Mouse (Mus musculus) right cerebral cortex, postnatal 10 days (tissue): ENCODE data around the gene Cdhr5.

ENCODE experiments used
- DNase-seq, 2 experiments: peaks; one replicate each; pipeline ENCODE4 v3.0.0; 2021; ENCODE audit warnings: low spot score in 2 of 2

Cdhr5 gene

DNA sequence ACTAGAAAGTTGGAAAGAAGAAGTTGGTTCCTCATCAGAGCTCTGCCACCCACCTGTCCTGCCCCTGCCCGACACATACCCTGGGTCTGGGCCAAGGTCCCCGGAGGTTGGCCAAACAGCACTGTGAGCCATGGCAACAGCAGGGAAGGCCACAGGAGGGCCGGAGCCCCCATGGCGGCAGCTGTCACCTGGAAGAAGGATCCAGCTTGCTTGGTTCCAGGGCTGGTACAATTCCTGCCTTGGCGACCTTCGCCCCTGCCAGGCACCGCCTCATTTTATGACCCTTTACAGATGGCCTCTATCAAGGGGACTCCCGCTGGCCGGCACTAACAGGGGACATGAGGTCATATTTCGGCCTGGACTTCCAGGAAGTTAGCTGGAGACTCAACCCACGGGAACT is at the start of gene Cdhr5:
Gene Cdhr5 (minus strand): TSS at position 241 of the 400 bp plus-strand sequence.
- no peak for DNase-seq

DNA sequence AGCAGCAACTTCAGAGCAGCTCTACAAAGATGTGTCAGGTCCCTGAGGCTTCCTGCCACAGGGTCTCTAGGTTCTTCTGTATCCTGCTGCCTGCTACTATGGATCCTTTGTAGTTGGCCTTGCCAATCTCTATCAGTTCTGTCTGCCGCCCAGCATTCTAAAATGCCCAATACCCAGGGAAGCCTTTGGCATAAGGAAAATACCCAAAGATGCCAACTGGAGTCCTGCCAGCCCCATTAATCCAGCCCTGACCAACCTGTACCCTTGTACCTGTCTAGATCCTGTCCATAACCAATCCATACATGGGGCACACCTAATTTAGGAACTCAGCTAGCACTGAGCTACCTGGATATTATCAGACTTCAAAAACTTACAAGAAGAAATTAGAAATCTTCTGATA is 48.1 kb upstream of the Cdhr5 start:
- no peak for DNase-seq

DNA sequence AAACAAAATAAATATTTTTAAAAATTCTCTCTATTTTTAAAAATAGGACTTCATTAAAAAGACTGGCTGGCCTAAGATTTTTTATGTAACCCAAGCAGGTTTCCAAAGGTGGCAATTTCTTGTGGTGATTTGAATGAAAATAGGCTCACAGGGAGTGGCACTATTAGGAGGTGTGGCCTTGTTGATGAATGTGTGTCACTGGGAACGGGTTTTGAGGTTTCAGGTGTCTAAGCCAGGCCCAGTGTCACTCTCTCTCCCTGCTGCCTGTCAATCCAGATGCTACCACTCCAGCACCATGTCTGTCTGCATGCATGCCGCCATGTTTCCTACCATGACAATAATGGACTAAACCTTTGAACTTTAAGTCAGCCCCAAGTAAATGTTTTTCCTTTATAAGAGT is 42.9 kb upstream of the Cdhr5 start:
- DNase-seq = no peak

DNA sequence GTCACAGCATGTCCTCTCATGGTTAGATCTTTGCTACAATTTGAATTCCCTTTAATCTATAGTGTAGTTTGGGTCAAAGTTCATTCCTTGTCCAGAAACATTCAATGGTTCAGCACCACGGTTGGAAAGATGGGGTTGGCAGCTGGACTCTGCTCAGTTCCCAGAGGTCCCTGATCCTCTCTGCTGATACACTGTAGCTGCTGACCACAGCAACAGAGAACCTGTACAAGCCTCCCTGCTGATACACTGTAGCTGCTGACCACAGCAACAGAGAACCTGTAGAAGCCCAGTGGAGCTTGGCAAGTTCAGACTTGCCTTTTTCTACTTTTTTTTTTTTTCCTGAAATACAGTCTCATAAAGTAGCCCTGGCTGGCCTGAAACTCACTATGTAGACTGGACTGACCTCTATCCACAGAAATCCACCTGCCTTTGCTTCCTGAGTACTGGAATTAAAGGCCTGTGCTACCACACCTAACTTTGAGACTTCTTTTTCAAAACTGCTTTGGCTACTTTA is 41.1 kb upstream of the Cdhr5 start:
- no peak for DNase-seq

DNA sequence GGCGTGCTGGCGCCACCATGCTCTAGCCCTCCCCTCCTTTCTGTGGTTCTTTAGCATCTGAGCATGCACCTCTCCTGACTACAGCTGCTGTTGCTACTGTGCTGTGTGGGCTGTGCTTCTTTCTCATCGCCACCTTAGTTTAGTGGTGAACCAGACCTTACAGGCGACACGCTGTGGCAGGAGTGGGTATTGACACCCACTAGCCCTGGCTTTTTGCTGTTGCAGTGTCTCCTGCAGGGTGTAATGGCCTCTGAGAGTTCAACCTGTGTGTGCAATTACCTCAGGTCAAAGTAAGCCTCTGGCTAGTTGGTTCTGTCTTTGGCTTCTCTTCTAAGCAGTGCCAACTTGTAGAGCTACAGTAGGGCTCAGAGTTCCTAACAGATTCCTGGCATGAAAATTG is 39.4 kb upstream of the Cdhr5 start:
- no peak for DNase-seq

DNA sequence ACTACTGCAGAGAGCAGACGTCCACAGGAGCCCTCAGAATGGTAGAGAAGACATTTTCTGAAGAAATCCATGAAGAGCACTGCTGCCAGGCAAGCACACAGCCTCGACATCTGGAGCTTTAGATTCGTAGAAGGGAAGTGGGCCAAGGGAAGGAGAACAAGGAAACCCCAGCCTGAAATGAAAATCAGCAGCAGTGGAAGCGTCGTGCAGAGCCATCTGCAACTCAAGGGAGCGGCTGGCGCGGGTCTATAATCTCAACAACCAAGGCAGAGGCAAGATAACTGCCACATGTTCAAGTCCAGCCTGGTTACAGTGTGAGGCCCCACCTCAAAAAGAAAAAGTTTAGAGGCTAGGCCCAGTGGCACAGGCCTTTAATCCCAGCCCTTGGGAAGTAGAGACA is 38.5 kb upstream of the Cdhr5 start:
- DNase-seq = peak; percentile 60 to 63

DNA sequence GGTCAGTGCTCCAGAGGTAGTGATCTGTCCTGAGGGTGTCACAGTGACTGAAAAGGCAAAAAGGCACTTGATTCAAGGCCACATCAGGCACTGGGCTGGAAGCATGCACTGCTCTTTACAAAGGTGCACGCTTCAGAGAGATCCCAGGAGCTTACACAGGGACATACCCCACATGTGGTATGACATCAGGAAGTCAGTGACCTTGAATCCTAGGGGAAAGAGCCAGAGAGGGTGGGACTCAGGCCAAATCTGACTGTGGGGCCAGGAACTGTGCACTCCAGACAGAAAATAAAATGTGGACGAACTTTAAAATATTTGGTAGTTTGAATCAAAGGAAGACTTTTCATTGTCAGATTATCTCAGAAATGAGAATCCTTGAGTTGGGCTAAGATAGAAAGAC is 37.8 kb upstream of the Cdhr5 start:
- DNase-seq = no peak

DNA sequence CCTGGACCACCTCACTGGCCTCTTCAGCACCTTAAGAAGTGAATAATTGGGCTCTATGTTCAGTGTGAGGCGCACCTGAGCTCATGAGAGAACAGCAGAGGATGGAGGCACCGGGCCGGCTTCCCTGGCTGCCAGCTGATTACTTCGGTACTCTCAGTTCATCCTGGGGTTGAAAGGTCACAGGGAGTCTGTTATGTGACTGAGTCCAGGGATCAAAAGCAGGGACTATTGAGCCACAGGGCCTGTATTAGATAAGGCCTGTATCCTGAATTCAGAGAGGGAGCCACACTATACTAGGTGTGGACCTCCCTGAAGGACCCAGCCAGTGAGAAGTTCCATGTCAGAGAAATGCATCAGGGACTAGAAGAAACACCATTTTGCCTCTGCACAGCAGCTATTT is 28.0 kb upstream of the Cdhr5 start:
- no peak for DNase-seq

DNA sequence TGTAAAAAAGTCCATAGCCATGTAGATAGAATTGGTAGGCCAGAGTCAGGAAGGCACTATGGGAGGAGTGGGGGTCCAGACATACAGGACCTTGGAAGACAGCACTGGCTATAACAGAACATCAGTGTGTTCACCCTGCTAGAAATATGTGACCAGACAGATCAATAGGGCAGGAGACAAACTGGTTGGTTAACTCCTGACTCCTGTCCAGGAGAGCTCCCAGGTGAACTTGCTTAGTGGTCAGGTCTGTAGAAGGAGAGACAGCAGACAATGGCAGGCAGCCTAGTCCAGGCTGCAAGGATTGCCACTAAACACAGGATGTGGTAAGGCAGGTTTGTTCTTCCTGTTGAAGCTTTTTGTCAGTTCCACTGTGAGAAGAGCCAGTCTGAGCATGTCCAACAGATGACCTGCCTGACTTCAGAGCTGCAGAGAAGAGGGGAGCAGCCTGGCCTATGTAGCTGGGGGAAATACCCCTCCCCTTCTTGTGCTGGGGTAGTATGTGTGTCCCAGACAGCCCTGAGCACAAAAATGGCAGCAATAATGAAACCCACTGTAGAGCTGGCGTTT is 26.2 kb upstream of the Cdhr5 start:
- DNase-seq = no peak

DNA sequence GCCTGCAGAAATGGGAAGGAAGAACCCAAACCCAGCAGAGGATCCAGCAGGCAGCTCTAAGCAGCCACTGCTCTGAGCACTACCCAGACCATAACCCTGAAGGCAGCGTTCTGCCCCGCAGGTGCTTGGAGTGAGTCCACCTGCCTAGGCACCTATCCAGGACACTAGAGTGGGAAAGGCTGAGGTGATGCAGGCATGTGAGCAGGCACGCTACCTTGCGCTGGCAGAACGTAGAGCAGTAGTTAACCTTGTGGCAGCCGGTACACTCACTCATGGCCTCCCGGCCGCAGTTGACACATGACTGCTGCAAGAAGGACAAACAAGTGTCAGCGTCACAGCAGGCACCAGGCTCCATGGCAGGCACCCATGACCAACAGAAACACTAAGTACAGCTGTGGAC is 24.8 kb upstream of the Cdhr5 start:
- DNase-seq = no peak

DNA sequence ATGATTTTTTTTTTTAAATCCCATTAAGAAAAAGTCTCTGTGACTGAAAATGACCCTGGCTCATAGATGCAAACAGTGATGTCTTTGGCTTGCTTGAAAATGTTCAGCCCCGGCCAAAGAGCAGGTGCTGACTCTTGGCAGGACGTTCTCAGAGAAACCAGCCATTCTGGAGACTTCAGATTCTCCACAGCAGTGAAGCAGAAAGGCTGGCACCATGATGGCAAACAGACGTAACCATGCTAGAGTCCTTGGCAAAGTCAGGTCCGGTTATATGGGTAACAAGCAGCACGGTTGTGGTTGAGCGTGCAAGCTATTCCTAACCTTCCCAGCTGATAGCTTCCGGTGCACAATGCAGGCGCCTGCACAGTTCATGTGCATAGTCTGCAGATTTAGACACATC is 22.6 kb upstream of the Cdhr5 start:
- peak; percentile 36 to 53 for DNase-seq

DNA sequence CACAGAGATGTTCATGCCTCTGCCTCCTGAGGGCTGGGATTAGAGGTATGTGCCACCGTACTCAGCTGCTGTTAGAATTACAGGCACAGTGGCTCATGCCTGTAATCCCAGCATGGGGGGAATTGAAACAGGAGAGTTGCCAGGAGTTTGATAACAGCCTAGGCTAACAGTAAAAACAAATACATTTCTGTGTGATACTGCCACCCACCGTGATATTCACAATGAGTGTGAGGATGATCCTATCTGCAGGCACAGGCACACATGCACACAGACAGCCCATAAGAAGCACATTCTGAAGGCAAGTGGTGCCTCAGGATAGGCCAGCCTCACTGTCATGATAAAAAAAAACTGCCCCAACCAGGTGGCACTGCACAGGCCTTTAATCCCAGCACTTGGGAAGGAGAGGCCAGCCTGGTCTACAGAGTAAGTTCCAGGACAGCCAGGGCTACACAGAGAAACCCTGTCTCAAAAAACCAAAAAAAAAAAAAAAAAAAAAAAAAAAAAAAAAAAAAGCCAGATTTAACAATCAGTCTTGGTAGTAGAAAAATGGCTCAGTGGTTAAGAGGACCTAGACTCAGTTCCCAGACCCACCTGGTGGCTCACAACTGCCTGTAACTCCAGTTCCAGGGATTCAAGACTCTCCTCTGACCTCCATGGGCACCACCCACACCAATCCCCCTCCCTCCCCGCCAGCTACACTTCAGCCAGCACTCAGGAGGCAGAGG is 21.5 kb upstream of the Cdhr5 start:
- no peak for DNase-seq

DNA sequence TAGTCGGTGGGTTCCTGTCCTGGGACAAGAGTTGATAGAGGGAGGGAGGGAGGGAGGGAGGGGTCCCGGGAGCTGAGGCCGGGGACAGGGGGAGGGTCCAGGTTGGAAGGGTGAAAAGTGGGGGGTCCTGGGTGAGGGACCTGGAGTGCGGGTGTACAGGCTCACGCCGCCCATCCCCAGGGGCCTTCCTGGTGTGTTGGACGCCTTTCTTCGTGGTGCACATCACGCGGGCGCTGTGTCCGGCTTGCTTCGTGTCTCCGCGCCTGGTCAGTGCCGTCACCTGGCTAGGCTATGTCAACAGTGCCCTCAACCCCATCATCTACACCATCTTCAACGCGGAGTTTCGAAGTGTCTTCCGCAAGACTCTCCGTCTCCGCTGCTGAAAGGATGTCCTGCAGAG is 17.9 kb upstream of the Cdhr5 start:
- DNase-seq = no peak

DNA sequence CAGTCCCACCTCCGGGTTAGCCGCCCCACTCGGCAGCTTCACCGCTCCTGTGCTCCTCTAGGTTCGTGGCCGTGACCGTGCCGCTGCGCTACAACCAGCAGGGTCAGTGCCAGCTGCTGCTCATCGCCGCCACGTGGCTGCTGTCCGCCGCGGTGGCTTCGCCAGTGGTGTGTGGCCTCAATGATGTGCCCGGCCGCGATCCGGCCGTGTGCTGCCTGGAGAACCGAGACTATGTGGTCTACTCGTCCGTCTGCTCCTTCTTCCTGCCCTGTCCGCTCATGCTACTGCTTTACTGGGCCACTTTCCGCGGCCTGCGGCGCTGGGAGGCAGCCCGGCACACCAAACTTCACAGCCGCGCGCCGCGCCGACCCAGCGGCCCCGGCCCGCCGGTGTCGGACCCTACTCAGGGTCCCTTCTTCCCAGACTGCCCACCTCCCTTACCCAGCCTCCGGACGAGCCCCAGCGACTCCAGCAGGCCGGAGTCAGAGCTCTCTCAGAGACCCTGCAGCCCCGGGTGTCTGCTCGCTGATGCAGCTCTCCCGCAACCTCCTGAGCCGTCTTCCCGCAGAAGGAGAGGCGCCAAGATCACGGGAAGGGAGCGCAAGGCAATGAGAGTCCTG is 17.4 kb upstream of the Cdhr5 start:
- DNase-seq = no peak

DNA sequence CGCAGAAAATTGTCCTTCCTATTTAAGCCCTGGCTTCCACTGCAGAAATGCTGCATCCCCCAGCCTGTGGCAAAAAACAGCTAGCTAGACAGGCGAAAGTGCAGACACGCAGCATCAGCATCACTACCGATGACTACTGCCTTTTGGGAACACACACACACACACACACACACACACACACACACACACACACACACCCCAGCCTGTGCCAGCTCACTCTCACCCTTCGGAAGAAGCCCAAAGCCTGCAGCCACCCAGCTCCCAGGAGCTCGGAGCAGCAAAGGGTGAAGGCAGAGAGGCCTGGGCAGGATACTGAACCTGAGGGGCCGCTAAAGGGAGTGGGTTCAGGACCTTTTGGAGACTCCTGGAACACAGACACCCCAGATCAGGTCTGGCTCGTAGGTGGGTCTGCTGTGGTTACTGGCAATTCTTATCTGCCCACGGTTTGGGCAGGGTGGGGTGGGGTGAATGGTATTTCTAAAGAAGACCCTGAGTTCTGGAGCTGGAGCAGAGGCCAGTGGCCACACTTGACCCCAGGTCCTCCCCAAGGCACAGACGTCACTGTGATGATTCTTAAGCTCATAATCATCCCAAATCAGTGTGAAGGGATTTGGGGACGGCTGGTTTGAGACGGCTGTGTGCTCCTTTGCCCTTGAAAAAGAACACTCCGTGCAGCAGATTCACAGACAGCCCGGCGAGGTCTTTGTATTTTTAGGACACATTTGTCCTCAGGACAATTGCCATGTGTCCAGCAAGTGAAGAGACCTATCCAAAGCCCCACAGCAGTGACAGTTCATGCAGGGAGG is 16.2 kb upstream of the Cdhr5 start:
- no peak for DNase-seq

DNA sequence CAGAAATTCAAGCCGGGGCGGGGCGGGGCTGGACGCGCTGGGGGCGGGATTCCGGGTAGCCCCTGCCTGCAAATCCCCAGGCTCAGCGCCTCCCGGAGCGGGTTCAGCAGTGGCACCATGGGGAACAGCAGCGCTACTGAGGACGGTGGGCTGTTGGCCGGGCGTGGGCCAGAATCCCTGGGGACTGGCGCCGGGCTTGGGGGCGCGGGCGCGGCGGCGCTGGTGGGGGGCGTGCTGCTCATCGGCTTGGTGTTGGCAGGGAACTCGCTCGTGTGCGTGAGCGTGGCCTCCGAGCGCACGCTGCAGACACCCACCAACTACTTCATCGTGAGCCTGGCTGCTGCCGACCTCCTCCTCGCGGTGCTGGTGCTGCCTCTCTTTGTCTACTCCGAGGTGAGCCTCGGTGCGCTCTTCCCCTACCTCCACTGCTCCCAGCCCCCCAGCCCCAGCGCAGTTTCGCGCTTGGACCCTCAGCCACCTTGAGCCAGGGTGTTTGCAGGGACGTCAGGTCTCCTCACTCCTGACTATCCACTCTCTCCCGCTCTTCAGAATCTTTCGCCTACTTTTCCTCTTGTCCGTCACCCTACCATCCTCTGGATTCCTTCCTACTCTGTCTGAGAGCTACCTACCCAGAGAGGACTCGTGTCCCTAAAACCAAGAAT is 15.5 kb upstream of the Cdhr5 start, which contains the start of gene Drd4:
Gene Drd4 (plus strand): TSS at position 86 of the 662 bp plus-strand sequence.
- peak; percentile 44 to 47 for DNase-seq

DNA sequence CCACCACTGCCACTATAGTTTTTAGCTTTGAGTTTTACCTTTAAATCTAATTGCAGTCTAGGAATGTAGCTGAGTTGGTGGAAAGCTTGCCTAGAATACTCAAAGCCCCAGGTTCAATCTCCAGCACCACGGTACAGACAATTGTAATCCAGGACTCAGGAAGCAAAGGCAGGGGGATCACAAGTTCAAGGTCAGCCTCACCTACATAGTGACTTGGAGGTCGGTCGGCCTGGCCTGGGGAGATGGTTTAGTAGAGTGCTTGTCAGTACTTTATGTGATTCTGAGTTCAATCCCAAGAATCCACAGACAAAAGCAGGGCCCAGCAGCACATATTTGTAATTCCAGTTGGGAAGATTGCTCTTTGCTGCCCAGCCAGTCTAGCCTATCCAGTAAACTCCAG is 11.5 kb upstream of the Cdhr5 start:
- DNase-seq = no peak

DNA sequence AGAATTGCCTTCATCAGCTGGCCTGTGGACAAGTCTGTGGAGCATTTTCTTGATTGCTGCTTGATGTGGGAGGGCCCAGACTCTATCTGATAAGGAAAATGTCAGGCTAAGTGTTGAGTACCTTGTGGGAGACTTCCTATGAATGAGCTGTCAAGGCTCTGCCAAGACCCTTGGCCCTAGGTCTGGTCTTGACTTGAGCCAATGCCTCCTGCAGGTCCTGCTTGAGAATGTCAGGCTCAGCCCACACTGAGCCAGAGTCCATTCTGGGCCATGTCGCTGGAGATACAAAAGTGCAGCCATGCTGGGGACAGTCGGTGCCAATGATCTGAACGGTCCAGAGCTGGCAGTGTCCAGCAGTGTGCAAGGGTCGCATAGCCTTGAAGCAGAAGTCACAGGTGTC is 6.2 kb upstream of the Cdhr5 start:
- DNase-seq = no peak

DNA sequence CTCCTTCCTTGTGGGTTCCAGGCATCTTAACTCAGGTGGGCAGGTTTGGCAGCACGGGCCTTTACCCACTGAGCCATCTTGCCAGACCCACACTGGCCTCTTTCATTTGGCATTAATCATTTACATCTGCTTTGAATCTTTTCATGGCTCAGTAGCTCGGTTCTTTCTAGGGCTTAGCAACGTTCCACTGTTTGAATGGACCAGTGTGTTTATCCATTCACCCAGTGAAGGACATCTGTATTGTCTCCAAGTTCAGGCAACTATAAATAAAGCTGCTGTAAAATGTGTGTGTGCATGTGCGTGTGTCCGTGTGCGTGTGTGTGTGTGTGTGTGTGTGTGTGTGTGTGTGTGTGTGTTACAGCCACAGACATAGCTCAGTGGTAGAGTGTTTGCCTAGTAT is 4.9 kb upstream of the Cdhr5 start:
- no peak for DNase-seq

DNA sequence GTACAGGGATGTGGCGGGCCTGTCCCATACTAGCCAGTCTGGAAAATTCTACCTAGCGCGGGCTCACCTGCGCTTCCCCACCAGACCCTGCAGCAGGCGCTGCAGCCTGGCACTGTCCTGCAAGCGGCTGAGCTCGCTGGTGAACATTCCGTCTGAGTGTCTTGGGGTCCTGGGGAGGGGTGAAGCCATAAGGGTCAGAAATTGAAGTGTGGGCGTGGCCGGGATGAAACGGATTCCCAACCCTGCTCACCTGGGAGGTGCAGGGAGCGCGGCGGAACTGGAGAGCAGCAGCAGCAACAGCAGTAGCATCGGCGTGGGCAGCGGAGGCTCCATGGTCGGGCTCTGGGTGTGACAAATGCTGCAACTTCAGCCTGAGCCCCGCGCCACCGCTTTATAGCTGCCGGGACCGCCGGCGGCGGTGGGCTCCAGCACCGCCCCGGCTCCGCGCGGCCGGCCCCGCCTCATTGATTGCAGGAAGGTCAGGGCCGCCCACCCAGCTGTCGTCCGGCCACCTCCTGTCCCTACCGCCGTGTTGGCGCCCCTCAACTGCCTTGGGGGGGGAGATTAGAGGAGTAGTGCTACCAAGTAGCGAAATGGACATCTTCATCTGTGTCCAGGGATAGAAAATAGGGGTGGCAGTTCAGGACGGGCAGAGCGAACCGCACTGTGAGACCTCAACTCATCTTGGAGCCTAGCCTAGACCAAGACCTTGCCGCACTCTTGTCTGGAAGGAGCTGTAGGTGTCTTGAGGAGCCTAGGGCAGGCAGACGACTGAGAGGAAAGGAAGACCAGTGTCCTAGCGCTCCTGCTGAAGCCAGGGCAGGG is 2.4 kb upstream of the Cdhr5 start, which contains the start of gene Sct:
Gene Sct (minus strand): TSS at position 368 of the 825 bp plus-strand sequence.
- no peak for DNase-seq
